Mouse (Mus musculus) fat pad, adult 2 months (tissue): Measurements from ENCODE around the gene Cideb.

Experiments used
- DNase-seq: peaks from one replicate; pipeline ENCODE4 v3.0.0-alpha.2; 2011; ENCODE audit warnings: low read depth, low spot score; ENCODE audit errors: extremely low read depth

Cideb gene

GRCm38 (mm10) chr14:55758363-55758784 is at the start of gene Cideb:
Cideb (minus strand) TSS chr14:55758458.
- no peak for DNase-seq

GRCm38 (mm10) chr14:55795380-55796163 is 37.3 kb upstream of the Cideb start:
- no peak for DNase-seq

- no peak for DNase-seq
These were observed 35.7 kb upstream of the Cideb start for GRCm38 (mm10) chr14:55793946-55794345.

- DNase-seq = no peak
These were observed 35.2 kb upstream of the Cideb start for GRCm38 (mm10) chr14:55793461-55793860.

GRCm38 (mm10) chr14:55788256-55789050 is 30.2 kb upstream of the Cideb start, which contains the start of gene Ripk3:
Ripk3 (minus strand) TSS chr14:55788865.
- no peak for DNase-seq

- no peak for DNase-seq
These were observed 29.5 kb upstream of the Cideb start for GRCm38 (mm10) chr14:55787731-55788130.

- DNase-seq = no peak
These were observed 26.9 kb upstream of the Cideb start for GRCm38 (mm10) chr14:55785195-55785594.

GRCm38 (mm10) chr14:55783958-55784235 is 25.6 kb upstream of the Cideb start, which contains the start of gene Adcy4:
Adcy4 (minus strand) TSS chr14:55784095.
- DNase-seq = no peak

- no peak for DNase-seq
These were observed 25.1 kb upstream of the Cideb start for GRCm38 (mm10) chr14:55783171-55783957.

- DNase-seq = no peak
These were observed 24.2 kb upstream of the Cideb start for GRCm38 (mm10) chr14:55782361-55782960.

GRCm38 (mm10) chr14:55781310-55781709 is 23.1 kb upstream of the Cideb start:
- no peak for DNase-seq

- DNase-seq = no peak
These were observed 22.5 kb upstream of the Cideb start for GRCm38 (mm10) chr14:55780736-55781135.

- no peak for DNase-seq
These were observed 21.4 kb upstream of the Cideb start for GRCm38 (mm10) chr14:55779656-55780055.

- DNase-seq = no peak
These were observed 20.4 kb upstream of the Cideb start for GRCm38 (mm10) chr14:55778686-55779085.

- no peak for DNase-seq
These were observed 19.5 kb upstream of the Cideb start for GRCm38 (mm10) chr14:55777806-55778205.

GRCm38 (mm10) chr14:55777176-55777575 is 18.9 kb upstream of the Cideb start:
- DNase-seq = no peak

GRCm38 (mm10) chr14:55776711-55777110 is 18.5 kb upstream of the Cideb start:
- DNase-seq = no peak

- no peak for DNase-seq
These were observed 10.9 kb upstream of the Cideb start for GRCm38 (mm10) chr14:55769087-55769703.

- DNase-seq = no peak
These were observed 10.3 kb upstream of the Cideb start for GRCm38 (mm10) chr14:55768555-55768954.
